Mouse (Mus musculus) hindbrain, postnatal 0 days (tissue): ENCODE data around the gene Sfswap. TPM values are rescaled to one million over a fixed set of nuclear protein-coding genes. Genes with fewer than 3 reads are reported as not detected.
"Not testable (repeated sequence)": the region's sequence is repeated elsewhere in the genome, so short reads cannot be mapped to it uniquely, and the experiment has no call there.

Source experiments
- ATAC-seq: fragments of 200-750 bp; cut with Nextera tagmentation; 2 replicates; pipeline ENCODE4 v1.8.0; 2017; ENCODE audit warnings: mild to moderate bottlenecking, moderate TSS enrichment, moderate library complexity
- DNase-seq: peaks from one replicate; pipeline ENCODE4 v3.0.0-alpha.2; 2015; ENCODE audit warnings: low spot score
- H3K27ac ChIP-seq: fragments of 300-500 bp; sonication (generic); 2 replicates; pipeline ENCODE4 v1.5.1; 2014; ENCODE audit warnings: mild to moderate bottlenecking
- H3K27me3 ChIP-seq: fragments of 300-500 bp; sonication (generic); 2 replicates; pipeline ENCODE4 v1.6.1; 2014; ENCODE audit warnings: low read length, mixed read lengths; ENCODE audit not compliant: insufficient read depth
- H3K36me3 ChIP-seq: fragments of 300-500 bp; sonication (generic); 2 replicates; pipeline ENCODE4 v1.6.1; 2014; ENCODE audit warnings: low read length, mixed read lengths; ENCODE audit not compliant: insufficient read depth
- H3K4me1 ChIP-seq: fragments of 300-500 bp; sonication (generic); 2 replicates; pipeline ENCODE4 v1.6.1; 2014; ENCODE audit warnings: antibody characterized with exemption, low read length, mixed read lengths; ENCODE audit not compliant: insufficient read depth
- H3K4me2 ChIP-seq: fragments of 300-500 bp; sonication (generic); 2 replicates; pipeline ENCODE4 v1.6.1; 2014; ENCODE audit warnings: low read depth, mild to moderate bottlenecking, low read length, moderate library complexity, mixed read lengths
- H3K4me3 ChIP-seq: fragments of 300-500 bp; sonication (generic); 2 replicates; pipeline ENCODE4 v1.5.1; 2014; ENCODE audit warnings: low read length
- H3K9ac ChIP-seq: fragments of 300-500 bp; sonication (generic); replicated peaks from 2 replicates; pipeline ENCODE4 v1.6.1; 2014; ENCODE audit warnings: mild to moderate bottlenecking, low read length, moderate library complexity, mixed read lengths
- H3K9me3 ChIP-seq: fragments of 300-500 bp; sonication (generic); 2 replicates; pipeline ENCODE4 v1.6.1; 2016; ENCODE audit warnings: low read length, mixed read lengths
- CTCF ChIP-seq: IDR thresholded peaks from 2 replicates; pipeline ENCODE4 v1.5.1; 2016; ENCODE audit warnings: antibody characterized with exemption, control low read depth, low read depth
- WGBS: fragments of 180-500 bp; shearing (Covaris S2); extraction: QIAGEN DNeasy Blood & Tissue Kit; methylation state at CpG from one replicate; pipeline ENCODE4 v1.1.7; 2014; 5-methylcytosine and 5-hydroxymethylcytosine counted together
- polyA plus RNA-seq: library from polyadenylated mRNA; unstranded; fragments of >200 nt; fragmentation: Nextera tagmentation; extraction: Ambion mirVana; gene quantifications from 2 replicates; pipeline ENCODE4 v1.2.1, GENCODE M21; 2015
- total RNA-seq: library from RNA; depleted of rRNA; stranded (reverse); fragments of >200 nt; gene quantifications from 2 replicates; pipeline ENCODE4 v1.2.3, GENCODE M21; 2014

Gene Sfswap
- total and polyA plus RNA-seq, 2 experiments from 2014 or later, result 44.3 to 90.7 TPM

- H3K36me3 ChIP-seq, result no peaks in the 10 kb centered on the region
- no peaks in the 10 kb centered on the region for H3K9me3 ChIP-seq
- H3K4me1 ChIP-seq, result peaks cover 26% of the 10 kb centered on the region; the same call in 1 of the 2 replicates
- peak; percentile 19 for DNase-seq
- H3K9ac ChIP-seq, result no peak overlapping the region
- no peak overlapping the region for H3K4me2 ChIP-seq
- H3K27ac ChIP-seq, result no peak overlapping the region
- no peak for ATAC-seq
- WGBS, result 40% methylated on average over 3 of the region's 3 CpGs
- TF ChIP-seq CTCF, result no peak
- no peaks in the 10 kb centered on the region for H3K27me3 ChIP-seq
- H3K4me3 ChIP-seq, result no peak overlapping the region
These were observed 42.5 kb upstream of the Sfswap start for GRCm38 (mm10) chr5:129458541-129458940.

- Histone ChIP-seq H3K27ac (no peak overlapping the region), H3K4me3 (no peak overlapping the region), H3K4me1 (0 out of 2 replicates have a peak, but pooled peaks cover 12% of the 10 kb centered on the region), H3K9me3 (no peaks in the 10 kb centered on the region), H3K36me3 (no peaks in the 10 kb centered on the region), H3K4me2 (no peak overlapping the region), H3K27me3 (no peaks in the 10 kb centered on the region), H3K9ac (no peak overlapping the region)
- TF ChIP-seq CTCF, result no peak
- ATAC-seq (no peak), DNase-seq (no peak)
- 57% methylated on average over 11 of the region's 11 CpGs for WGBS
These were observed 40.1 kb upstream of the Sfswap start for GRCm38 (mm10) chr5:129460798-129461476.

GRCm38 (mm10) chr5:129463648-129464047 is 37.4 kb upstream of the Sfswap start:
- H3K9ac ChIP-seq, H3K36me3 ChIP-seq, H3K27ac ChIP-seq, H3K27me3 ChIP-seq, DNase-seq, H3K4me1 ChIP-seq, H3K9me3 ChIP-seq, H3K4me2 ChIP-seq, H3K4me3 ChIP-seq: not testable (repeated sequence)
- whole genome bisulfite sequencing, result 43% methylated on average over 9 of the region's 9 CpGs
- peak; percentile 35; the same call in 1 of the 2 replicates for ATAC-seq

- H3K4me1 ChIP-seq, result no peaks in the 10 kb centered on the region
- H3K4me2 ChIP-seq, result no peak overlapping the region
- H3K36me3 ChIP-seq, result no peaks in the 10 kb centered on the region
- no peak overlapping the region for H3K4me3 ChIP-seq
- H3K27ac ChIP-seq, result no peak overlapping the region
- TF ChIP-seq CTCF, result no peak
- H3K9ac ChIP-seq, result no peak overlapping the region
- DNase-seq, result no peak
- H3K27me3 ChIP-seq, result no peaks in the 10 kb centered on the region
- no peaks in the 10 kb centered on the region for H3K9me3 ChIP-seq
- no peak for ATAC-seq
- WGBS, result 84% methylated on average over 2 of the region's 2 CpGs
These were observed 35.2 kb upstream of the Sfswap start for GRCm38 (mm10) chr5:129465788-129466187.

- H3K4me2 ChIP-seq, result no peak overlapping the region
- 62% methylated on average over 3 of the region's 3 CpGs for WGBS
- H3K27me3 ChIP-seq, result no peaks in the 10 kb centered on the region
- H3K9ac ChIP-seq, result no peak overlapping the region
- no peaks in the 10 kb centered on the region for H3K4me1 ChIP-seq
- ATAC-seq (no peak), DNase-seq (no peak)
- no peak overlapping the region for H3K4me3 ChIP-seq
- no peak overlapping the region for H3K27ac ChIP-seq
- TF ChIP-seq CTCF, result no peak
- H3K9me3 ChIP-seq, result no peaks in the 10 kb centered on the region
- H3K36me3 ChIP-seq, result no peaks in the 10 kb centered on the region
These were observed 25.4 kb upstream of the Sfswap start for GRCm38 (mm10) chr5:129475532-129476045.

GRCm38 (mm10) chr5:129489879-129490278 is 11.1 kb upstream of the Sfswap start:
- no peak for TF ChIP-seq CTCF
- 0 out of 2 replicates have a peak, but pooled peaks cover 5% of the 10 kb centered on the region for H3K4me1 ChIP-seq
- no peak overlapping the region for H3K9ac ChIP-seq
- H3K4me2 ChIP-seq, result no peak overlapping the region
- 38% methylated on average over 10 of the region's 10 CpGs for WGBS
- no peak overlapping the region for H3K4me3 ChIP-seq
- no peaks in the 10 kb centered on the region for H3K9me3 ChIP-seq
- H3K27ac ChIP-seq, result no peak overlapping the region
- no peaks in the 10 kb centered on the region for H3K27me3 ChIP-seq
- ATAC-seq (no peak), DNase-seq (peak; percentile 43)
- H3K36me3 ChIP-seq, result no peaks in the 10 kb centered on the region

GRCm38 (mm10) chr5:129501671-129502070 is 650 bp downstream of the Sfswap start:
- WGBS, result 3% methylated on average over 44 of the region's 44 CpGs
- peaks cover 17% of the 10 kb centered on the region for H3K36me3 ChIP-seq
- H3K27me3 ChIP-seq, result peaks cover 6% of the 10 kb centered on the region; the same call in 1 of the 2 replicates
- peaks cover 12% of the 10 kb centered on the region for H3K4me1 ChIP-seq
- H3K9ac ChIP-seq, result peak overlapping the region; percentile 89
- no peaks in the 10 kb centered on the region for H3K9me3 ChIP-seq
- ATAC-seq, result peak; percentile 27; the same call in 1 of the 2 replicates
- no peak for DNase-seq
- H3K4me2 ChIP-seq, result peak overlapping the region; percentile 96
- H3K27ac ChIP-seq, result peak overlapping the region; percentile 86
- peak overlapping the region; percentile 100 for H3K4me3 ChIP-seq
- no peak for TF ChIP-seq CTCF
